Mouse (Mus musculus): Measurements from ENCODE around the gene Plxdc1. TPM values are rescaled to one million over a fixed set of nuclear protein-coding genes. Genes with fewer than 3 reads are reported as not detected.

Plxdc1 gene
- polyA plus RNA-seq, 1 experiment from 2014 or later, result 0.33 TPM

DNA sequence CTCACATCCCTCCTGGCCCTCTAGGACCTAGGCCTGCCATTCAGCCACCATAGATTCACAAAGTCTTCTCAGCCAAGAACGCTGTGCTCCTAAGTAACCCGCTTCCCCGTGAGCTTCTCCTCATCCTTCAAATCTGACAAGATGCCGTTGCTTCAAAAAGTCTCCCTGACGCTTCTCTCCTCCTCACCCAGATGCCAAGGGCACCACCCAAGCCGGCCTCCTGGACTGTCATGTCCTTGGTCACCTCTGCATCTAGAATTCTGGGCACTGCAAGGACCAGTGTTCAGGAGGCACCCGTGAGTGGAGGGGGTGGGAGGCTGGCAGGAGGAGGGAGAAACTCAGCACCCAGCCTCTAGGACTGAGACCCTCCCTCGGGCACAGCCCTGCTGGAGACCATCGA lies 3.5 kb downstream of the Plxdc1 start:
- no peak overlapping the region for H3K4me2 ChIP-seq
- H3K9ac ChIP-seq, result no peak overlapping the region
- ATAC-seq, result no peak
- no peaks in the 10 kb centered on the region for H3K9me3 ChIP-seq (replicated peaks)
- no peaks in the 10 kb centered on the region for H3K36me3 ChIP-seq
- H3K4me1 ChIP-seq, result peaks cover 22% of the 10 kb centered on the region
- H3K27ac ChIP-seq, result no peak overlapping the region
- peaks cover 85% of the 10 kb centered on the region for H3K27me3 ChIP-seq (replicated peaks)
- H3K4me3 ChIP-seq, result no peak overlapping the region
- WGBS (ENCODE audit: insufficient replicate concordance), result 72% methylated on average over 9 of the region's 9 CpGs

DNA sequence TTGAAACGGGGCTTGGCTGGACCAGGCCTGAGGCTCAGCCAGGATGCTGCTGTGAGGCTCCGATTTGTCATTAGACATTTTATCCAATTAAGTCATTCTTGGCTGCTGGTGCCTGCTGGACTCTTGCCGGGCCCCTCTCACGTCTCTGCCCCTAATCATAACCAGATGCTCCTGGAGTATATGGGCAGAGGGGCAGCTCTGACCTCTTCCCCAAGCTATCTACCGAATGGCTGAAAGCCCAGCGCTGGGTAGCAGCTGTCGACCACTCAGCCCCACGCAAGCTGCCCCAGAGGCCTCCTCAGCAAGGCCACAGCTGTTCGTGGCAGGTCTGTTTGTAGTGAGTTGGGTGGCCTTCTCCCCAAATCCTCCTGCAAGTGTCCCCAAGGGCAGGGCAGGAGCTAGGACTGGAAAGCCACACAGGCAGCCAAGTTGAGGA lies 5.7 kb downstream of the Plxdc1 start:
- WGBS (ENCODE audit: insufficient replicate concordance), result 72% methylated on average over 9 of the region's 9 CpGs
- ATAC-seq, result no peak
- no peaks in the 10 kb centered on the region for H3K9me3 ChIP-seq (replicated peaks)

DNA sequence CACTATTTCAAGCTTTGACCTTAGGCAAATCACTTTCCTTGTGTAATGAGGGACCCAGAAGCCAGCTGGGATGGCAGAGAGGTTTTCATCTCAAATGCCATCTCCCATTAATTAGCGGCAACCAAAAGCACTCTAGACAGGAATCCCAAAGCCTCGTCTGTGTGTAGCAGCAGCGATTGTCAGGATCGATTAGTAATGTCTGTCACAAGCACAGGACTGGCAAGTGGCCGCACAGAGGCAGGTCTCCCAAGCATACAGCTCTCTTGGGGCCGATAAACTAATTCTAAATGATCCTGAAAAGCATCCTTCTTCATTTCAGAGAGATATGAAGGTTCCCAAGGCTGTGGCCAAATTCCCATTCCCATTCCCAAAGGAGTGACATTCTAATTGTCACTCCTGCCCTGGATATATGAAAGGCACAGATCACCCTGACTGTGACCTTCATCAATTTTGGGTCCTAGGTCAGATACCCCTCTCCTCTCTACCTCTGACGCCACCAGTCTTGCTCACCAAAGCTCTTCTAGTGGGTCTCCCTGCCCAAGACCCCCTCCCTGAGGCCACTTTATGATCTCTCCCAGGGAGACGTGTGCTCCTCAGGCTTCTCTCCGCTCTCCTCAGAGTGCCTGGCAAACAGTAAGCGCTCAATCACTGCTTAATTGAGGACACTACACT lies 6.3 kb downstream of the Plxdc1 start:
- no peak for ATAC-seq
- no peaks in the 10 kb centered on the region for H3K36me3 ChIP-seq
- H3K9me3 ChIP-seq (replicated peaks), result no peaks in the 10 kb centered on the region
- H3K4me2 ChIP-seq, result no peak overlapping the region
- no peak overlapping the region for H3K9ac ChIP-seq
- no peak overlapping the region for H3K4me3 ChIP-seq
- WGBS (ENCODE audit: insufficient replicate concordance), result 58% methylated on average over 10 of the region's 10 CpGs
- no peaks in the 10 kb centered on the region for H3K4me1 ChIP-seq
- no peak overlapping the region for H3K27ac ChIP-seq
- peaks cover 74% of the 10 kb centered on the region for H3K27me3 ChIP-seq (replicated peaks)

More for the DNA sequence above, 5.7 kb downstream of the Plxdc1 start:
- H3K27me3 ChIP-seq (replicated peaks), result peaks cover 78% of the 10 kb centered on the region
- H3K36me3 ChIP-seq, result no peaks in the 10 kb centered on the region
- H3K4me3 ChIP-seq, result no peak overlapping the region
- H3K4me2 ChIP-seq, result no peak overlapping the region
- no peaks in the 10 kb centered on the region for H3K4me1 ChIP-seq
- H3K9ac ChIP-seq, result no peak overlapping the region
- H3K27ac ChIP-seq, result no peak overlapping the region

GRCm38 (mm10) chr11:97978392-97978791 lies 7.9 kb downstream of the Plxdc1 start:
- H3K9ac ChIP-seq, result no peak overlapping the region
- peaks cover 59% of the 10 kb centered on the region for H3K27me3 ChIP-seq (replicated peaks)
- H3K27ac ChIP-seq, result no peak overlapping the region
- WGBS (ENCODE audit: insufficient replicate concordance), result 75% methylated on average over 13 of the region's 13 CpGs
- H3K4me2 ChIP-seq, result no peak overlapping the region
- no peaks in the 10 kb centered on the region for H3K36me3 ChIP-seq
- no peak for ATAC-seq
- no peaks in the 10 kb centered on the region for H3K4me1 ChIP-seq
- no peak overlapping the region for H3K4me3 ChIP-seq
- H3K9me3 ChIP-seq (replicated peaks), result no peaks in the 10 kb centered on the region

DNA sequence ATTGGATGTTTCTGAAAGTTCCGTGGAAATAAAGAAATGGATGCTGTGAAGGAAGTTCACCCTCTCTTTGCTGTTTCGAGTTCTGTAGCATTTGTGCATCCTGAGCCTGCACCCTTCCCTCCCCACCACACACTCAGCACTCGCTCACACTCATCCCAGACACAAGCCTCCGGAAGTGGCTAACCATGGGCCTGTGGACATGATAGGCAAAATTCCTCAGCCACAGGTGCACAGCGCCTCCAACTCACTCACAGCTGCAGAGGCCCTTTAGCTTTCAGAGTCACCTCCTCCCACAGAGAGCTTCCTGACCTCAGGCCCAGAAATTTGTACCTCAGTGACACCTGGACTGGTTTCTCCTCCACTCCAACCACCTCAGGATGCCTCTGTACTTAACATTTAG lies 8.4 kb downstream of the Plxdc1 start:
- Histone ChIP-seq H3K9ac (no peak overlapping the region), H3K4me1 (no peaks in the 10 kb centered on the region), H3K27me3 (replicated peaks) (peaks cover 53% of the 10 kb centered on the region), H3K36me3 (no peaks in the 10 kb centered on the region), H3K9me3 (replicated peaks) (no peaks in the 10 kb centered on the region), H3K4me3 (no peak overlapping the region), H3K27ac (no peak overlapping the region), H3K4me2 (no peak overlapping the region)
- no peak for ATAC-seq
- WGBS (ENCODE audit: insufficient replicate concordance), result 47% methylated on average over 5 of the region's 5 CpGs

GRCm38 (mm10) chr11:97974746-97975145 lies 11.5 kb downstream of the Plxdc1 start:
- H3K4me2 ChIP-seq, result no peak overlapping the region

DNA sequence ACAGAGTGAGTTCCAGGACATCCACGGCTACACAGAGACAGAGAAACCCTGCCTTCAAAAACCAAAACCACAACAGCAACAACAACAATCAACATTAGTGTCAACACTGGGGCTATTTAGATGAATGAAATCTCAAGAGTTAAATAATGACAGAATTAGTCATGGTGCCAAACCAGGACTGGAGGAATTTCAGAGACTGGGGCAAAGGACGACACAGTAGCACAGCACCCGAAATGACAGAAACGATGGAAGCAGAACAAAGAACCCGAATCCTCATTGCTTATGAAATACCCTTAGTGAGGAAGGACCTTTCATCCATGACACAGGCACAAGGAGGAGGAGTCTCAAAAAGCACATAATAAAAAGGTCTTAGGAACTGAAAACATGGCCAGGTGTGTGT lies 12.1 kb downstream of the Plxdc1 start:
- Histone ChIP-seq H3K36me3 (no peaks in the 10 kb centered on the region), H3K27ac (no peak overlapping the region), H3K4me1 (no peaks in the 10 kb centered on the region), H3K4me2 (no peak overlapping the region), H3K27me3 (replicated peaks) (peaks cover 39% of the 10 kb centered on the region), H3K9ac (no peak overlapping the region), H3K9me3 (replicated peaks) (no peaks in the 10 kb centered on the region), H3K4me3 (no peak overlapping the region)
- ATAC-seq, result no peak
- 73% methylated on average over 5 of the region's 5 CpGs for WGBS (ENCODE audit: insufficient replicate concordance)

More at GRCm38 (mm10) chr11:97974746-97975145, 11.5 kb downstream of the Plxdc1 start:
- Histone ChIP-seq H3K9me3 (replicated peaks) (no peaks in the 10 kb centered on the region), H3K4me1 (no peaks in the 10 kb centered on the region), H3K27me3 (replicated peaks) (peaks cover 38% of the 10 kb centered on the region), H3K4me3 (no peak overlapping the region), H3K9ac (no peak overlapping the region), H3K36me3 (no peaks in the 10 kb centered on the region), H3K27ac (no peak overlapping the region)
- 66% methylated on average over 5 of the region's 5 CpGs for WGBS (ENCODE audit: insufficient replicate concordance)
- no peak for ATAC-seq

GRCm38 (mm10) chr11:97972434-97972833 lies 13.8 kb downstream of the Plxdc1 start:
- Histone ChIP-seq H3K9me3 (replicated peaks) (no peaks in the 10 kb centered on the region), H3K36me3 (no peaks in the 10 kb centered on the region), H3K27me3 (replicated peaks) (peaks cover 40% of the 10 kb centered on the region), H3K4me3 (no peak overlapping the region), H3K9ac (no peak overlapping the region), H3K4me1 (no peaks in the 10 kb centered on the region), H3K27ac (no peak overlapping the region), H3K4me2 (no peak overlapping the region)
- ATAC-seq, result no peak
- 56% methylated on average over 2 of the region's 2 CpGs for WGBS (ENCODE audit: insufficient replicate concordance)

DNA sequence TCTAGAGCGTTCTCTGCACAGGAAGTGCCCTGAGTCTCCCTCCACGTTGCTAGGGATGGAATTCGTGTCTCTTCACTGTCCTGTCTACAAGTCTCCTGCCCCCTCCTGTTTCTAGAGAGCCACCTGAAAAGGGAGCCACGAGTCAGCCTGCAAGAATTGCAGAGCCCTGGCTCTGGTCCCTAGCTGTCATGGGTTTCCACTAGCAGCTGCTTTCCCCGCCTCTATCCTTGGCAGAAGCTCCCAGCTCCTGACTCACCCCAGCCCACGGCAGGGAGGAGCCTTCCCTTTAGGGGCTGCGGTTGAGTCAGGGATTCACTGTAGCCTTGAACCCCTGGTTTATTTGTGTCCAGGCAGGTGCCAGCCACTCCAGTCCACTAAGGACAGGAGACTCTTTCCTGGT lies 15.0 kb downstream of the Plxdc1 start:
- no peaks in the 10 kb centered on the region for H3K9me3 ChIP-seq (replicated peaks)
- H3K36me3 ChIP-seq, result no peaks in the 10 kb centered on the region
- 23% methylated on average over 7 of the region's 7 CpGs for WGBS (ENCODE audit: insufficient replicate concordance)
- peaks cover 47% of the 10 kb centered on the region for H3K27me3 ChIP-seq (replicated peaks)
- no peaks in the 10 kb centered on the region for H3K4me1 ChIP-seq
- ATAC-seq, result no peak
- no peak overlapping the region for H3K4me2 ChIP-seq
- H3K27ac ChIP-seq, result no peak overlapping the region
- H3K9ac ChIP-seq, result no peak overlapping the region
- no peak overlapping the region for H3K4me3 ChIP-seq

- H3K27ac ChIP-seq, result no peak overlapping the region
- WGBS (ENCODE audit: insufficient replicate concordance), result 67% methylated on average over 7 of the region's 7 CpGs
- peaks cover 46% of the 10 kb centered on the region for H3K27me3 ChIP-seq (replicated peaks)
- H3K4me3 ChIP-seq, result no peak overlapping the region
- no peaks in the 10 kb centered on the region for H3K9me3 ChIP-seq (replicated peaks)
- H3K9ac ChIP-seq, result no peak overlapping the region
- no peaks in the 10 kb centered on the region for H3K36me3 ChIP-seq
- H3K4me1 ChIP-seq, result no peaks in the 10 kb centered on the region
- H3K4me2 ChIP-seq, result no peak overlapping the region
- no peak for ATAC-seq
Observed at GRCm38 (mm10) chr11:97970771-97971170, 15.5 kb downstream of the Plxdc1 start.

DNA sequence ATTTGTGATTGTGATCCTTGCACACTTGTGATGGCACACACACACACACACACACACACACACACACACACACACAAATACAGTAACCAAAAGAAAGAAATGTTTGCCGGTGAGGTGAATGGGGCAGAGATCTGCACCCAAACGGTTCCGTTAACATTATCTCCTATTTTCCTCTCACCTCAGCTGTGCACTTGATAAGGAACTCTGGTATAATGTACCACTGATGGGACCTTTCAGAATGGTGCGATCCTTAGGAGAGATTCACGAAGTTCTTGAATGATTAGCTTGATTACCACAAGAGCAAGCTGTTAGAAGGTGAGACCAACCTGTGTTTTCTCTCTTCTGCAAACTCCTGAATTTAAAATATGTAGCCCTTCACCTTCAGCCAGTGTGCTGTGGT lies 17.9 kb downstream of the Plxdc1 start:
- H3K27me3 ChIP-seq (replicated peaks), result peaks cover 44% of the 10 kb centered on the region
- no peaks in the 10 kb centered on the region for H3K9me3 ChIP-seq (replicated peaks)
- H3K4me1 ChIP-seq, result no peaks in the 10 kb centered on the region
- H3K36me3 ChIP-seq, result no peaks in the 10 kb centered on the region
- H3K9ac ChIP-seq, result no peak overlapping the region
- no peak for ATAC-seq
- no peak overlapping the region for H3K4me2 ChIP-seq
- WGBS (ENCODE audit: insufficient replicate concordance), result 46% methylated on average over 5 of the region's 5 CpGs
- H3K27ac ChIP-seq, result no peak overlapping the region
- no peak overlapping the region for H3K4me3 ChIP-seq

DNA sequence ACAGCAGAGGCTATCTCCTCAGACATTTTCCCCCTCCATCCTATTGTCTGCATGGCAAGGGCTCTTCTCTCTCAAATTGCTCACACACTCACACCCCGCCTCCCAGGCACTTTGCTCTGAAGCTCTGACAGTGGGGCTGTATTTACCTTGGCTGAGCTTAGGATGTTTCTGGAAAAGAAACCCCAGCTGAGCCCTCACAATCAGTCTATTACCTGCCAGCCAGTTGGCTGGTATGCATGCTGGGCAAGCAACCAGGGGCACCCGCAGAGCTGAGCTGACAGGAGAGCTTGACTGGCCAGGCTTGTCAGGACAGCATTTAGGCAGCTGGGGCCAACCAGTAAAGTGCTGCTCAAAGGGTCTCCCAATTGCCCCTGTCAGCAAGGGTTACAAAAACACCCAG lies 19.1 kb downstream of the Plxdc1 start:
- no peak overlapping the region for H3K4me3 ChIP-seq
- ATAC-seq, result no peak
- no peak overlapping the region for H3K4me2 ChIP-seq
- H3K9me3 ChIP-seq (replicated peaks), result no peaks in the 10 kb centered on the region
- no peaks in the 10 kb centered on the region for H3K4me1 ChIP-seq
- no peak overlapping the region for H3K27ac ChIP-seq
- no peak overlapping the region for H3K9ac ChIP-seq
- 50% methylated on average over 2 of the region's 2 CpGs for WGBS (ENCODE audit: insufficient replicate concordance)
- H3K27me3 ChIP-seq (replicated peaks), result peaks cover 45% of the 10 kb centered on the region
- H3K36me3 ChIP-seq, result no peaks in the 10 kb centered on the region

- peaks cover 4% of the 10 kb centered on the region; the same call in 1 of the 2 replicates for H3K27me3 ChIP-seq (replicated peaks)
- H3K27ac ChIP-seq, result no peak overlapping the region
- H3K4me1 ChIP-seq, result peaks cover 6% of the 10 kb centered on the region; the same call in 1 of the 2 replicates
- no peak overlapping the region for H3K4me3 ChIP-seq
- WGBS (ENCODE audit: insufficient replicate concordance), result 82% methylated on average over 1 of the region's 1 CpGs
- no peak overlapping the region for H3K9ac ChIP-seq
- H3K36me3 ChIP-seq, result no peaks in the 10 kb centered on the region
- no peak overlapping the region for H3K4me2 ChIP-seq
- no peak for ATAC-seq
- H3K9me3 ChIP-seq (replicated peaks), result no peaks in the 10 kb centered on the region
Observed at GRCm38 (mm10) chr11:97960907-97961306, 25.3 kb downstream of the Plxdc1 start.
